Mouse (Mus musculus): ENCODE data around the gene Samd4.

DNA sequence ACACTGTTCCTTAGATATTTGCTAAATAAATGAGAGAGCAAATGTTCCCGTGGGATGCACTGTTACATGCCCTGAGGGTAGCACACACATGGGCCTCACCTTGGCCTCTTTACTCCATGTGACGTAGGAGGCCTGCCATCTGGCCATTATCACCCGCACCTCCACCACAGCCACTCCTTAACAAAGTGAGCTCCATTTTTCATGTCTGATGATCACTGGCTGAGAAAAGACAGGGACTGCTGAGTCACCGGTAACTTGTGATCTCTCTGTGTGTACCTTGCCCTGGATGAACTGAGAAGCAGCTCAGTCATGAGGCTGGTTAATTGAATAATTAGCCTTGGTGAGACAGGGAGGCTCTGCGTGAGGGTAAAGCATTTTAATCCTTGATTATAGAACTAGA is 254.0 kb downstream of the Samd4 start:
- TF ChIP-seq CTCF (IDR thresholded peaks at IDR 0.05; ENCODE audit: borderline replicate concordance, insufficient read depth, low read length) (no peak), POLR2A (IDR thresholded peaks at IDR 0.05; ENCODE audit: low read depth, low read length) (no peak)
